Mouse (Mus musculus) C2C12 (cell line): ENCODE results near the gene Ogfod1.

ENCODE experiments used
- CTCF ChIP-seq: IDR thresholded peaks from one replicate; pipeline ENCODE4 v1.5.1; 2011; ENCODE audit not compliant: control insufficient read depth, insufficient read depth, insufficient read length
- FOSL1 ChIP-seq: IDR thresholded peaks from one replicate; pipeline ENCODE4 v1.8.0; 2011; ENCODE audit warnings: mild to moderate bottlenecking, low read length; ENCODE audit not compliant: poor library complexity, insufficient read depth, severe bottlenecking

- peak; percentile 0 for TF ChIP-seq CTCF
- TF ChIP-seq FOSL1 = no peak
Observed at GRCm38 (mm10) chr8:94098081-94098974, 61.3 kb downstream of the Ogfod1 start, which contains the start of gene Bbs2.
